Mouse (Mus musculus) lung, postnatal 4 days (tissue): Measurements from ENCODE around the gene Gm20877.
"Not testable (repeated sequence)": the region's sequence is repeated elsewhere in the genome, so short reads cannot be mapped to it uniquely, and the experiment has no call there.

Experiments
- DNase-seq, 2 experiments: peaks; one replicate each; pipeline ENCODE4 v3.0.0; 2021

Gene Gm20877

DNA sequence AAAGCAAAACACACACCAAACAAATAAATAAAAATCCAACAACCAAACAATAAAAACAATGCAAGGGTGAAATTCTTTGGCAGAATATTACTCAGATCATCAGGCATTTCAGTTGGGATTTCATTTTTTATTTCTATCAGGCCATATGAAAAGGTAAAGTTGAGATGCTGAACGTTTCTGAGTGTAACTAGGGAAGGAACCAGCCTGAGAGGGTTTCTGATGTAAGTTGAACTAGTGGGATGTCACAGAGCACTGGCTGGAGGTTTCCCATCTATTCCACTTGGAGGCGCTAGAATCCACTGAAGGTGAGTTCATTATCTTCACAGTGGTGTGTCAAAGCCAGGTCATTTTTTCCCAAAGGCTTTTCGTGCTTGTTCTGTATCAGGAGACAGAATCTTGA lies at the start of gene Gm20877:
Gene Gm20877 (plus strand): TSS at position 301 of the 400 bp plus-strand sequence.
- not testable (repeated sequence) for DNase-seq
